Mouse (Mus musculus): ENCODE results near the gene Zfp609. TPM values are rescaled to one million over a fixed set of nuclear protein-coding genes. Genes with fewer than 3 reads are reported as not detected.

Zfp609 gene
- total and polyA plus RNA-seq, 2 experiments from 2014 or later, result 5.4 to 11.2 TPM

DNA sequence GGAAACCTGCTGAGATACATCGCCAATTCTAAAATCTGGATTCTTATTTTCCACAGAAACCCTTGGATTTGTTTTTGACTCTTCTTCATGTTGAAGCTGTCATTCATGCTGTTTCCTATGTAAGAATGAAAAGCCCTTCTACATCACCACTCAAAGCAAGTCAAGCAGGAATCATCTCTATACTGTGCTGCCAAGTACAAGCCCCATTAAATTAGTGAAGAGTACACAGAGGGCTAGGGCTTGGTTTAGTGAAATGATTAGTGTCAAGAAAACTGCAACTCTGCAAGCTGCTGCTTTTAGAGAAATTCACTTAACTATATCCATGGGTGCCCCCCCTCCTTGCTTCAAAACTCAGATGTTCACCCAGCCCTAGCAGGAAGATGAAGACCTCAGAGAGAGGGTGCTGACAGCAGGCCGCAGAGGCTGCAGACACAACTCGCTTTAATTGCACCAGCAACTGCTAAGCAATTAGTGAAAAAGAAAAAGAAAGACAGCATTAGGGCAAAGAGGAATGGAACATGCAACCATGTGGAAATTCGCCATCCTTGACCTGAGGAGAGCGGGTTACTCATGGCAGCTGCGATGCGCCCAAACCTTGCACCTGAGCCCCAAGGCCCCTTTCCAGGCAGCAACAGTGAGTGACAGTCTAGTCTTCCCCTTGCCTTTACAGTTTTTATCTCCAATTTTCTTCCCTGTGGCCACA, 71.5 kb downstream of the Zfp609 start:
- Histone ChIP-seq H3K27ac (ENCODE audit: low read depth, low read length) (peak overlapping the region; percentile 27), H3K4me3 (ENCODE audit: low read depth, low read length) (no peak overlapping the region), H3K36me3 (ENCODE audit: insufficient read depth, low read length) (no peaks in the 10 kb centered on the region), H3K9ac (replicated peaks; ENCODE audit: low read length, poor library complexity, severe bottlenecking) (no peak overlapping the region), H3K4me1 (ENCODE audit: insufficient read depth, low read length) (no peaks in the 10 kb centered on the region; the same call in 1 of the 2 replicates), H3K27me3 (ENCODE audit: insufficient read depth, low read length) (no peaks in the 10 kb centered on the region), H3K9me3 (ENCODE audit: low read length) (no peaks in the 10 kb centered on the region), H3K4me2 (ENCODE audit: low read depth, low read length, poor library complexity, severe bottlenecking) (no peak overlapping the region)
- TF ChIP-seq CTCF (IDR thresholded peaks at IDR 0.05), result no peak
- WGBS, result 70% methylated on average over 7 of the region's 7 CpGs
- ATAC-seq (ENCODE audit: low FRiP score) (no peak), DNase-seq (ENCODE audit: low spot score) (no peak)

GRCm38 (mm10) chr9:65755164-65755563, 72.2 kb downstream of the Zfp609 start:
- H3K27ac ChIP-seq (ENCODE audit: low read depth, low read length), result no peak overlapping the region
- no peak for ATAC-seq (ENCODE audit: low FRiP score)
- no peak for DNase-seq (ENCODE audit: low spot score)
- H3K4me2 ChIP-seq (ENCODE audit: low read depth, low read length, poor library complexity, severe bottlenecking), result no peak overlapping the region
- WGBS, result 90% methylated on average over 1 of the region's 1 CpGs
- no peaks in the 10 kb centered on the region for H3K36me3 ChIP-seq (ENCODE audit: insufficient read depth, low read length)
- H3K9ac ChIP-seq (replicated peaks; ENCODE audit: low read length, poor library complexity, severe bottlenecking), result no peak overlapping the region
- 0 out of 2 replicates have a peak, but pooled peaks have one; percentile 32 for TF ChIP-seq CTCF (IDR thresholded peaks at IDR 0.05)
- no peak overlapping the region for H3K4me3 ChIP-seq (ENCODE audit: low read depth, low read length)
- no peaks in the 10 kb centered on the region for H3K9me3 ChIP-seq (ENCODE audit: low read length)
- H3K27me3 ChIP-seq (ENCODE audit: insufficient read depth, low read length), result no peaks in the 10 kb centered on the region
- no peaks in the 10 kb centered on the region; the same call in 1 of the 2 replicates for H3K4me1 ChIP-seq (ENCODE audit: insufficient read depth, low read length)

GRCm38 (mm10) chr9:65752632-65753031, 74.7 kb downstream of the Zfp609 start:
- TF ChIP-seq CTCF (IDR thresholded peaks at IDR 0.05), result peak; percentile 44
- WGBS, result 95% methylated on average over 3 of the region's 3 CpGs
- no peaks in the 10 kb centered on the region; the same call in 1 of the 2 replicates for H3K4me1 ChIP-seq (ENCODE audit: insufficient read depth, low read length)
- no peak overlapping the region for H3K4me3 ChIP-seq (ENCODE audit: low read depth, low read length)
- no peaks in the 10 kb centered on the region for H3K27me3 ChIP-seq (ENCODE audit: insufficient read depth, low read length)
- H3K4me2 ChIP-seq (ENCODE audit: low read depth, low read length, poor library complexity, severe bottlenecking), result no peak overlapping the region
- ATAC-seq (ENCODE audit: low FRiP score), result no peak
- no peak overlapping the region for H3K9ac ChIP-seq (replicated peaks; ENCODE audit: low read length, poor library complexity, severe bottlenecking)
- no peak overlapping the region for H3K27ac ChIP-seq (ENCODE audit: low read depth, low read length)
- no peaks in the 10 kb centered on the region for H3K36me3 ChIP-seq (ENCODE audit: insufficient read depth, low read length)
- no peaks in the 10 kb centered on the region for H3K9me3 ChIP-seq (ENCODE audit: low read length)
- DNase-seq (ENCODE audit: low spot score), result no peak

GRCm38 (mm10) chr9:65751906-65752305, 75.5 kb downstream of the Zfp609 start:
- 96% methylated on average over 7 of the region's 7 CpGs for WGBS
- no peak for DNase-seq (ENCODE audit: low spot score)
- TF ChIP-seq CTCF (IDR thresholded peaks at IDR 0.05), result no peak
- Histone ChIP-seq H3K27me3 (ENCODE audit: insufficient read depth, low read length) (no peaks in the 10 kb centered on the region), H3K4me3 (ENCODE audit: low read depth, low read length) (no peak overlapping the region), H3K4me1 (ENCODE audit: insufficient read depth, low read length) (no peaks in the 10 kb centered on the region; the same call in 1 of the 2 replicates), H3K36me3 (ENCODE audit: insufficient read depth, low read length) (no peaks in the 10 kb centered on the region), H3K9me3 (ENCODE audit: low read length) (no peaks in the 10 kb centered on the region), H3K9ac (replicated peaks; ENCODE audit: low read length, poor library complexity, severe bottlenecking) (no peak overlapping the region), H3K27ac (ENCODE audit: low read depth, low read length) (no peak overlapping the region), H3K4me2 (ENCODE audit: low read depth, low read length, poor library complexity, severe bottlenecking) (no peak overlapping the region)
- ATAC-seq (ENCODE audit: low FRiP score), result no peak

DNA sequence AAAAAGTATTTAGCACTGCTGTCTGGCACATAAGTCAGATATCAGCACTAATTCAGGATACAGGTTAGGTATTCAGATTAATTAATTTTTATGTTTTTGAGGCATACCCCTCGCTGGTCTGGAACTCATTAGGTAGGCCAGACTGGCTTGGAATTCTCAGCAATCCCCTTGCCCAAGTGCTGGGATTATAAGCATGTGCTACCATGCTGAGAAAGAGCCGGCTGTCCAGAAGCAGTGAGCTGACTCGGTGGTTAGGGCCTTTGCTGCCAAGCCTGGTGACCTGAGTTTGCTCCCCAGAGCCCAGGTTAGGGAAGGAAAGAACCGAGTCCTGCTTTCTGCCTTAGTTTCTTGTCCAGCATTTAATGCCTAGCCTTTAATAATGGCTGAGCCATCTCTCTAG, 79.3 kb downstream of the Zfp609 start:
- Histone ChIP-seq H3K36me3 (ENCODE audit: insufficient read depth, low read length) (no peaks in the 10 kb centered on the region), H3K9me3 (ENCODE audit: low read length) (no peaks in the 10 kb centered on the region), H3K4me3 (ENCODE audit: low read depth, low read length) (no peak overlapping the region), H3K4me1 (ENCODE audit: insufficient read depth, low read length) (peaks cover 29% of the 10 kb centered on the region), H3K27ac (ENCODE audit: low read depth, low read length) (no peak overlapping the region), H3K9ac (replicated peaks; ENCODE audit: low read length, poor library complexity, severe bottlenecking) (no peak overlapping the region), H3K27me3 (ENCODE audit: insufficient read depth, low read length) (no peaks in the 10 kb centered on the region), H3K4me2 (ENCODE audit: low read depth, low read length, poor library complexity, severe bottlenecking) (no peak overlapping the region)
- 42% methylated on average over 4 of the region's 4 CpGs for WGBS
- no peak for ATAC-seq (ENCODE audit: low FRiP score)
- TF ChIP-seq CTCF (IDR thresholded peaks at IDR 0.05), result no peak
- no peak for DNase-seq (ENCODE audit: low spot score)

DNA sequence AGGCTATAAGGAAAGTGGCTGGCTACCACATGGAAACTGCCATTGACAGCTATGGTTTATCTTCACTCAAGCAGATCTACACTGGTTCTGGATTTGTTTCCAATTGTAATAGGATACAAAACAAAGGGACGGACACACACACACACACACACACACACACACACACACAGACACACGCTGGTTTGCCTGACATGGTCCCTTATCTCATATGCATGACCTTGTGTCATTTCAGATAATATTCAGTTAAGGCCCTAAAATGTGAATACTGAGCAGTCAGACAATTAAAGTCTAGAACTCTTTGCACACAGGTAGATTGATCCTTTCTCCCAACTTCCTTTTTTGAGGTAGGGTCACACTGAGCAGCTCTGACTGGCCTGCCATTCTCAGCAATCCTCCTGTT, 80.9 kb downstream of the Zfp609 start:
- H3K36me3 ChIP-seq (ENCODE audit: insufficient read depth, low read length), result no peaks in the 10 kb centered on the region
- H3K4me1 ChIP-seq (ENCODE audit: insufficient read depth, low read length), result peaks cover 30% of the 10 kb centered on the region
- no peak for TF ChIP-seq CTCF (IDR thresholded peaks at IDR 0.05)
- no peak for DNase-seq (ENCODE audit: low spot score)
- no peak overlapping the region for H3K9ac ChIP-seq (replicated peaks; ENCODE audit: low read length, poor library complexity, severe bottlenecking)
- no peak for ATAC-seq (ENCODE audit: low FRiP score)
- no peaks in the 10 kb centered on the region for H3K9me3 ChIP-seq (ENCODE audit: low read length)
- 74% methylated on average over 2 of the region's 2 CpGs for WGBS
- 0 out of 2 replicates have a peak overlapping the region, but pooled peaks have one; percentile 82 for H3K27ac ChIP-seq (ENCODE audit: low read depth, low read length)
- no peaks in the 10 kb centered on the region for H3K27me3 ChIP-seq (ENCODE audit: insufficient read depth, low read length)
- H3K4me3 ChIP-seq (ENCODE audit: low read depth, low read length), result no peak overlapping the region
- no peak overlapping the region for H3K4me2 ChIP-seq (ENCODE audit: low read depth, low read length, poor library complexity, severe bottlenecking)
